Mouse (Mus musculus): ENCODE results near the gene Ccr9. TPM values are rescaled to one million over a fixed set of nuclear protein-coding genes. Genes with fewer than 3 reads are reported as not detected.

The Ccr9 gene
- total and polyA plus RNA-seq, 3 experiments: 0.04 to 0.09 TPM; not detected in 1

- Histone ChIP-seq H3K79me2 (replicated peaks; ENCODE audit: control insufficient read depth, extremely low read depth, insufficient read depth, poor library complexity, severe bottlenecking) (no peaks in the 10 kb centered on the region), H3K27ac (ENCODE audit: insufficient read depth, low read depth) (no peak overlapping the region), H3K4me2 (ENCODE audit: insufficient read depth, low read depth, poor library complexity, severe bottlenecking) (no peak overlapping the region), H3K27me3 (replicated peaks) (no peaks in the 10 kb centered on the region), H3K4me1 (ENCODE audit: control insufficient read depth in 1 of 2, insufficient read depth in 2 of 2) (no peaks in the 10 kb centered on the region), H3K9ac (ENCODE audit: insufficient read depth, low read depth) (no peak overlapping the region), H3K4me3 (replicated peaks in 1 of 3; ENCODE audit: low read depth in 2 of 3, low read length in 2 of 3, poor library complexity in 1 of 3) (no peak overlapping the region), H3K9me3 (replicated peaks; ENCODE audit: low read length) (no peaks in the 10 kb centered on the region), H3K36me3 (replicated peaks in 1 of 2; ENCODE audit: control insufficient read depth in 1 of 2, insufficient read depth in 1 of 2, low read length in 1 of 2) (no peaks in the 10 kb centered on the region)
- in situ Hi-C loops (cut with MboI; ENCODE audit: low pct_ligation_motif_present, low pct_unique_long_range_greater_than_20kb, low sequenced_read_pairs): no loop called here
- dilution Hi-C loops (cut with MboI; ENCODE audit: extremely low pct_ligation_motif_present, extremely low pct_unique_long_range_greater_than_20kb, low sequenced_read_pairs): no loop called here
- DNase-seq (ENCODE audit: extremely low read depth): no peak
- no peak for TF ChIP-seq ETS1 (conservative IDR thresholded peaks at IDR 0.05; ENCODE audit: low read depth, low read length)
- TF ChIP-seq ZC3H11A (IDR thresholded peaks at IDR 0.05; ENCODE audit: low read depth, low read length): no peak
- no peak for TF ChIP-seq MAZ (IDR thresholded peaks at IDR 0.05; ENCODE audit: low read depth, low read length)
- TF ChIP-seq ZNF384 (IDR thresholded peaks at IDR 0.05; ENCODE audit: low read depth, low read length): no peak
- TF ChIP-seq HCFC1 (IDR thresholded peaks at IDR 0.05; ENCODE audit: low read depth, low read length): no peak
- TF ChIP-seq NRF1 (IDR thresholded peaks at IDR 0.05; ENCODE audit: low read depth, low read length): no peak
- TF ChIP-seq MAX (IDR thresholded peaks at IDR 0.05; ENCODE audit: low read length): no peak
- no peak for TF ChIP-seq USF1 (IDR thresholded peaks at IDR 0.05; ENCODE audit: low read depth, low read length)
- TF ChIP-seq GABPA (IDR thresholded peaks at IDR 0.05; ENCODE audit: insufficient replicate concordance, low read depth, low read length): no peak
- TF ChIP-seq ZKSCAN1 (IDR thresholded peaks at IDR 0.05; ENCODE audit: borderline replicate concordance, low read depth, low read length): no peak
- no peak for TF ChIP-seq BHLHE40 (IDR thresholded peaks at IDR 0.05; ENCODE audit: low read depth, low read length)
Measured at GRCm38 (mm10) chr9:123651369-123651768, 26.9 kb upstream of the Ccr9 start.

GRCm38 (mm10) chr9:123657457-123657856 is 20.8 kb upstream of the Ccr9 start:
- no peak overlapping the region for H3K27ac ChIP-seq (ENCODE audit: insufficient read depth, low read depth)
- H3K4me3 ChIP-seq (replicated peaks in 1 of 3; ENCODE audit: low read depth in 2 of 3, low read length in 2 of 3, poor library complexity in 1 of 3): no peak overlapping the region
- H3K9me3 ChIP-seq (replicated peaks; ENCODE audit: low read length): no peaks in the 10 kb centered on the region
- no peaks in the 10 kb centered on the region for H3K4me1 ChIP-seq (ENCODE audit: control insufficient read depth in 1 of 2, insufficient read depth in 2 of 2)
- no peak overlapping the region for H3K9ac ChIP-seq (ENCODE audit: insufficient read depth, low read depth)
- in situ Hi-C loops (cut with MboI; ENCODE audit: low pct_ligation_motif_present, low pct_unique_long_range_greater_than_20kb, low sequenced_read_pairs): no loop called here
- no peaks in the 10 kb centered on the region for H3K36me3 ChIP-seq (replicated peaks in 1 of 2; ENCODE audit: control insufficient read depth in 1 of 2, insufficient read depth in 1 of 2, low read length in 1 of 2)
- H3K4me2 ChIP-seq (ENCODE audit: insufficient read depth, low read depth, poor library complexity, severe bottlenecking): no peak overlapping the region
- TF ChIP-seq USF1 (IDR thresholded peaks at IDR 0.05; ENCODE audit: low read depth, low read length) (no peak), UBTF (IDR thresholded peaks at IDR 0.05; ENCODE audit: low read depth, low read length) (no peak), KAT2A (IDR thresholded peaks at IDR 0.05; ENCODE audit: insufficient replicate concordance, low read length) (no peak), TCF12 (IDR thresholded peaks at IDR 0.05; ENCODE audit: low read depth, low read length) (no peak), CHD2 (IDR thresholded peaks at IDR 0.05; ENCODE audit: low read length) (no peak), NRF1 (IDR thresholded peaks at IDR 0.05; ENCODE audit: low read depth, low read length) (no peak), BHLHE40 (IDR thresholded peaks at IDR 0.05; ENCODE audit: low read depth, low read length) (no peak), ELF1 (IDR thresholded peaks at IDR 0.05; ENCODE audit: low read depth, low read length) (no peak), POLR2A (IDR thresholded peaks at IDR 0.05; ENCODE audit: low read depth, low read length) (no peak), MYC (IDR thresholded peaks at IDR 0.05; ENCODE audit: low read depth, low read length) (no peak), TBP (conservative IDR thresholded peaks at IDR 0.05; ENCODE audit: low read depth, low read length) (no peak), IRF4 (IDR thresholded peaks at IDR 0.05; ENCODE audit: low read depth, low read length) (no peak), SIN3A (IDR thresholded peaks at IDR 0.05; ENCODE audit: low read length) (no peak), POLR2AphosphoS2 (IDR thresholded peaks at IDR 0.05; ENCODE audit: low read depth, low read length) (no peak)
- H3K27me3 ChIP-seq (replicated peaks): no peaks in the 10 kb centered on the region
- dilution Hi-C loops (cut with MboI; ENCODE audit: extremely low pct_ligation_motif_present, extremely low pct_unique_long_range_greater_than_20kb, low sequenced_read_pairs): no loop called here
- DNase-seq (ENCODE audit: extremely low read depth): no peak
- H3K79me2 ChIP-seq (replicated peaks; ENCODE audit: control insufficient read depth, extremely low read depth, insufficient read depth, poor library complexity, severe bottlenecking): no peaks in the 10 kb centered on the region
